Mouse (Mus musculus): ENCODE results near the gene Rasgrp3.

DNA sequence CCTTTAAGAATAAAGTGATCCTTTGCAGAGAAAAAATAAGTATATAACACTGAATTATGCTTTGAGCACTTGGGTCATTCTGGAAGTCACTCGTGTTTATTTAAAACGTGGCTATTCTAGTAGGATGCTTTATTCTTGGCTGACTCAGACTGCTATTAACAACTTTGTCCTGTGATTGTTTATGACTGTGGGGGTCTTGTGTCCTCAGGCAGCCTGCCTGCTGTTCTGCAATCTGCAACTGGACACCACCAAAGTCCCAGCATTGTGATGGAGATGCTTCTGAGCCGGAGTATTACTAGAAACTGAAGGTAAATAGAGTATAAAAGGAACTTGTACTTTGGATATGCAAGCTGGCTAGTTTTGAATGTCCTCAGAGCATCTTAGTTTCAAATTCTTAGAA, 121.3 kb downstream of the Rasgrp3 start:
- no peak for TF ChIP-seq CTCF (IDR thresholded peaks at IDR 0.05; ENCODE audit: low read depth, low read length)
- TF ChIP-seq POLR2A (IDR thresholded peaks at IDR 0.05; ENCODE audit: extremely low read depth, insufficient read depth, low read length), result no peak

All from liver, adult 2 months (tissue).